Mouse (Mus musculus): ENCODE data around the gene Ppp1r3c. TPM values are rescaled to one million over a fixed set of nuclear protein-coding genes. Genes with fewer than 3 reads are reported as not detected.

Gene Ppp1r3c
- polyA plus RNA-seq (2016; fragmentation: Nextera tagmentation; extraction: Ambion mirVana), result 2.6 and 4.5 TPM in 2 replicates

GRCm38 (mm10) chr19:36736537-36736936 lies at the start of gene Ppp1r3c:
TSS of gene Ppp1r3c (minus strand) at chr19:36736653.
- Histone ChIP-seq H3K27me3 (ENCODE audit: insufficient read depth, poor library complexity, severe bottlenecking) (peaks cover 10% of the 10 kb centered on the region; the same call in 1 of the 2 replicates), H3K27ac (peak within 1 kb of the TSS; percentile 93), H3K4me1 (replicated peaks) (peaks cover 13% of the 10 kb centered on the region), H3K4me3 (peak within 1 kb of the TSS; percentile 55), H3K9me3 (0 out of 2 replicates have a peak, but pooled peaks cover 3% of the 10 kb centered on the region), H3K36me3 (peaks cover 11% of the 10 kb centered on the region; the same call in 1 of the 2 replicates)
- under 1% methylated on average over 33 of the region's 33 CpGs for whole genome bisulfite sequencing
- DNase-seq (ENCODE audit: low spot score), result peak; percentile 96

GRCm38 (mm10) chr19:36783179-36783578 lies 46.7 kb upstream of the Ppp1r3c start:
- Histone ChIP-seq H3K27me3 (ENCODE audit: insufficient read depth, poor library complexity, severe bottlenecking) (no peaks in the 10 kb centered on the region), H3K9me3 (no peaks in the 10 kb centered on the region), H3K4me3 (no peak overlapping the region), H3K27ac (no peak overlapping the region), H3K4me1 (replicated peaks) (no peaks in the 10 kb centered on the region), H3K36me3 (no peaks in the 10 kb centered on the region)
- WGBS, result 80% methylated on average over 6 of the region's 6 CpGs
- DNase-seq (ENCODE audit: low spot score), result no peak

GRCm38 (mm10) chr19:36782591-36782990 lies 46.1 kb upstream of the Ppp1r3c start:
- 65% methylated on average over 3 of the region's 3 CpGs for WGBS
- no peak for DNase-seq (ENCODE audit: low spot score)
- no peaks in the 10 kb centered on the region for H3K9me3 ChIP-seq
- H3K36me3 ChIP-seq, result no peaks in the 10 kb centered on the region
- H3K27ac ChIP-seq, result no peak overlapping the region
- H3K4me1 ChIP-seq (replicated peaks), result no peaks in the 10 kb centered on the region
- H3K4me3 ChIP-seq, result no peak overlapping the region
- H3K27me3 ChIP-seq (ENCODE audit: insufficient read depth, poor library complexity, severe bottlenecking), result no peaks in the 10 kb centered on the region

- Histone ChIP-seq H3K4me3 (no peak overlapping the region), H3K9me3 (no peaks in the 10 kb centered on the region), H3K4me1 (replicated peaks) (no peaks in the 10 kb centered on the region), H3K27ac (no peak overlapping the region), H3K36me3 (no peaks in the 10 kb centered on the region), H3K27me3 (ENCODE audit: insufficient read depth, poor library complexity, severe bottlenecking) (no peaks in the 10 kb centered on the region)
- DNase-seq (ENCODE audit: low spot score), result no peak
- 88% methylated on average over 3 of the region's 3 CpGs for WGBS
These were observed 45.5 kb upstream of the Ppp1r3c start for GRCm38 (mm10) chr19:36781996-36782395.

- Histone ChIP-seq H3K9me3 (no peaks in the 10 kb centered on the region), H3K27ac (no peak overlapping the region), H3K36me3 (no peaks in the 10 kb centered on the region), H3K27me3 (ENCODE audit: insufficient read depth, poor library complexity, severe bottlenecking) (no peaks in the 10 kb centered on the region), H3K4me3 (no peak overlapping the region), H3K4me1 (replicated peaks) (no peaks in the 10 kb centered on the region)
- DNase-seq (ENCODE audit: low spot score), result no peak
- 90% methylated on average over 1 of the region's 1 CpGs for whole genome bisulfite sequencing
These were observed 43.9 kb upstream of the Ppp1r3c start for GRCm38 (mm10) chr19:36780375-36780774.

- 90% methylated on average over 3 of the region's 3 CpGs for WGBS
- H3K36me3 ChIP-seq, result no peaks in the 10 kb centered on the region
- no peaks in the 10 kb centered on the region for H3K9me3 ChIP-seq
- H3K4me3 ChIP-seq, result no peak overlapping the region
- H3K27ac ChIP-seq, result no peak overlapping the region
- DNase-seq (ENCODE audit: low spot score), result no peak
- no peaks in the 10 kb centered on the region for H3K4me1 ChIP-seq (replicated peaks)
- no peaks in the 10 kb centered on the region for H3K27me3 ChIP-seq (ENCODE audit: insufficient read depth, poor library complexity, severe bottlenecking)
These were observed 43.3 kb upstream of the Ppp1r3c start for GRCm38 (mm10) chr19:36779765-36780164.

GRCm38 (mm10) chr19:36775531-36775930 lies 39.1 kb upstream of the Ppp1r3c start:
- Histone ChIP-seq H3K4me1 (replicated peaks) (no peaks in the 10 kb centered on the region), H3K36me3 (no peaks in the 10 kb centered on the region), H3K9me3 (no peaks in the 10 kb centered on the region), H3K4me3 (no peak overlapping the region), H3K27ac (no peak overlapping the region), H3K27me3 (ENCODE audit: insufficient read depth, poor library complexity, severe bottlenecking) (no peaks in the 10 kb centered on the region)
- no peak for DNase-seq (ENCODE audit: low spot score)
- 92% methylated on average over 8 of the region's 8 CpGs for WGBS

- Histone ChIP-seq H3K27ac (no peak overlapping the region), H3K36me3 (no peaks in the 10 kb centered on the region), H3K4me3 (no peak overlapping the region), H3K9me3 (no peaks in the 10 kb centered on the region), H3K4me1 (replicated peaks) (no peaks in the 10 kb centered on the region), H3K27me3 (ENCODE audit: insufficient read depth, poor library complexity, severe bottlenecking) (no peaks in the 10 kb centered on the region)
- 90% methylated on average over 8 of the region's 8 CpGs for WGBS
- DNase-seq (ENCODE audit: low spot score), result no peak
These were observed 37.4 kb upstream of the Ppp1r3c start for GRCm38 (mm10) chr19:36773716-36774459.

- Histone ChIP-seq H3K4me1 (replicated peaks) (no peaks in the 10 kb centered on the region), H3K9me3 (no peaks in the 10 kb centered on the region), H3K4me3 (no peak overlapping the region), H3K27me3 (ENCODE audit: insufficient read depth, poor library complexity, severe bottlenecking) (no peaks in the 10 kb centered on the region), H3K27ac (no peak overlapping the region), H3K36me3 (no peaks in the 10 kb centered on the region)
- 91% methylated on average over 8 of the region's 8 CpGs for WGBS
- DNase-seq (ENCODE audit: low spot score), result no peak
These were observed 31.6 kb upstream of the Ppp1r3c start for GRCm38 (mm10) chr19:36768084-36768483.

- Histone ChIP-seq H3K4me1 (replicated peaks) (no peaks in the 10 kb centered on the region), H3K36me3 (no peaks in the 10 kb centered on the region), H3K4me3 (no peak overlapping the region), H3K27me3 (ENCODE audit: insufficient read depth, poor library complexity, severe bottlenecking) (no peaks in the 10 kb centered on the region), H3K9me3 (no peaks in the 10 kb centered on the region), H3K27ac (no peak overlapping the region)
- no peak for DNase-seq (ENCODE audit: low spot score)
- 91% methylated on average over 5 of the region's 5 CpGs for WGBS
These were observed 28.0 kb upstream of the Ppp1r3c start for GRCm38 (mm10) chr19:36764451-36764850.

- H3K4me3 ChIP-seq, result no peak overlapping the region
- no peaks in the 10 kb centered on the region for H3K27me3 ChIP-seq (ENCODE audit: insufficient read depth, poor library complexity, severe bottlenecking)
- no peaks in the 10 kb centered on the region for H3K36me3 ChIP-seq
- no peaks in the 10 kb centered on the region for H3K4me1 ChIP-seq (replicated peaks)
- DNase-seq (ENCODE audit: low spot score), result no peak
- H3K27ac ChIP-seq, result no peak overlapping the region
- H3K9me3 ChIP-seq, result no peaks in the 10 kb centered on the region
These were observed 12.5 kb upstream of the Ppp1r3c start for GRCm38 (mm10) chr19:36748996-36749395.

GRCm38 (mm10) chr19:36742331-36742730 lies 5.9 kb upstream of the Ppp1r3c start:
- no peaks in the 10 kb centered on the region for H3K36me3 ChIP-seq
- no peak overlapping the region for H3K27ac ChIP-seq
- no peak overlapping the region for H3K4me3 ChIP-seq
- 0 out of 2 replicates have a peak, but pooled peaks cover under 1% of the 10 kb centered on the region for H3K4me1 ChIP-seq (replicated peaks)
- H3K9me3 ChIP-seq, result 0 out of 2 replicates have a peak, but pooled peaks cover 3% of the 10 kb centered on the region
- H3K27me3 ChIP-seq (ENCODE audit: insufficient read depth, poor library complexity, severe bottlenecking), result no peaks in the 10 kb centered on the region
- no peak for DNase-seq (ENCODE audit: low spot score)

GRCm38 (mm10) chr19:36739566-36740211 lies 3.2 kb upstream of the Ppp1r3c start:
- 67% methylated on average over 7 of the region's 7 CpGs for WGBS

More at GRCm38 (mm10) chr19:36739566-36740211, 3.2 kb upstream of the Ppp1r3c start:
- no peak for DNase-seq (ENCODE audit: low spot score)
- Histone ChIP-seq H3K36me3 (no peaks in the 10 kb centered on the region), H3K9me3 (0 out of 2 replicates have a peak, but pooled peaks cover 3% of the 10 kb centered on the region), H3K27ac (no peak overlapping the region), H3K4me3 (no peak overlapping the region), H3K4me1 (replicated peaks) (peaks cover 13% of the 10 kb centered on the region), H3K27me3 (ENCODE audit: insufficient read depth, poor library complexity, severe bottlenecking) (peaks cover 10% of the 10 kb centered on the region; the same call in 1 of the 2 replicates)
